Mouse (Mus musculus) ES-E14 (cell line): ENCODE data around the gene Extl1. TPM values are rescaled to one million over a fixed set of nuclear protein-coding genes. Genes with fewer than 3 reads are reported as not detected.

ENCODE experiments used
- DNase-seq: peaks from one replicate; pipeline ENCODE4 v3.0.0-alpha.2; 2013; ENCODE audit warnings: low read depth, low spot score
- H3K27ac ChIP-seq: 2 replicates; pipeline ENCODE4 v1.5.1; 2012; ENCODE audit warnings: low read depth, mild to moderate bottlenecking, low read length, moderate library complexity, mixed read lengths; ENCODE audit not compliant: poor library complexity, insufficient read depth, severe bottlenecking
- H3K36me3 ChIP-seq: 2 replicates; pipeline ENCODE4 v1.6.1; 2012; ENCODE audit warnings: mild to moderate bottlenecking, low read length, moderate library complexity, mixed read lengths; ENCODE audit not compliant: control insufficient read depth, poor library complexity, insufficient read depth, severe bottlenecking
- H3K4me1 ChIP-seq, 2 experiments: fragments of 150-350 bp in 1 of 2; sonication (generic) in 1 of 2; 2 replicates each; pipeline ENCODE4 v1.6.1; 2012; ENCODE audit warnings: low read length in 2 of 2, mild to moderate bottlenecking in 1 of 2, mixed read lengths in 1 of 2; ENCODE audit not compliant: control insufficient read depth in 2 of 2, insufficient read depth in 2 of 2, poor library complexity in 1 of 2
- H3K4me3 ChIP-seq, 2 experiments: fragments of 150-350 bp in 1 of 2; sonication (generic) in 1 of 2; 2 replicates each; pipeline ENCODE4 v1.5.1; 2012; ENCODE audit warnings: low read length in 2 of 2, low read depth in 1 of 2, mild to moderate bottlenecking in 1 of 2, mixed read lengths in 1 of 2; ENCODE audit not compliant: insufficient read depth in 1 of 2, poor library complexity in 1 of 2, severe bottlenecking in 1 of 2
- H3K9ac ChIP-seq: 2 replicates; pipeline ENCODE4 v1.6.1; 2012; ENCODE audit warnings: low read depth, mild to moderate bottlenecking, low read length, mixed read lengths; ENCODE audit not compliant: poor library complexity, insufficient read depth, severe bottlenecking
- H3K9me3 ChIP-seq: fragments of 150-350 bp; sonication (generic); 2 replicates; pipeline ENCODE4 v1.6.1; 2012; ENCODE audit warnings: low read depth, mild to moderate bottlenecking, low read length; ENCODE audit not compliant: control insufficient read depth, insufficient read depth
- CHD2 ChIP-seq: IDR thresholded peaks from 2 replicates; pipeline ENCODE4 v1.6.1; 2014; ENCODE audit warnings: mild to moderate bottlenecking, low read depth, low read length, inconsistent platforms
- HCFC1 ChIP-seq: IDR thresholded peaks from 2 replicates; pipeline ENCODE4 v1.6.1; 2012; ENCODE audit warnings: low read length, inconsistent platforms, borderline replicate concordance; ENCODE audit not compliant: insufficient read depth
- MAFK ChIP-seq: IDR thresholded peaks from 2 replicates; pipeline ENCODE4 v1.6.1; 2014; ENCODE audit warnings: mild to moderate bottlenecking, low read depth, low read length, inconsistent platforms; ENCODE audit not compliant: insufficient read depth
- ZC3H11A ChIP-seq: IDR thresholded peaks from 2 replicates; pipeline ENCODE4 v1.6.1; 2012; ENCODE audit warnings: low read depth, mild to moderate bottlenecking, inconsistent platforms, low read length, borderline replicate concordance
- ZNF384 ChIP-seq: IDR thresholded peaks from 2 replicates; pipeline ENCODE4 v1.6.1; 2012; ENCODE audit warnings: low read depth, low read length, inconsistent platforms
- in situ Hi-C, 2 experiments: fragments of 600-800 bp; cut with MboI; formaldehyde crosslinking; loops; one replicate each; pipeline ENCODE4 v1.15.1; 2025; ENCODE audit warnings: low sequenced_read_pairs in 2 of 2, inconsistent platforms in 1 of 2; ENCODE audit not compliant: unreplicated experiment in 2 of 2
- total RNA-seq: library from RNA; depleted of rRNA; stranded (reverse); fragments of 300-350 nt; gene quantifications from 2 replicates; pipeline ENCODE4 v1.2.3, GENCODE M21; 2012

The Extl1 gene
- total RNA-seq, 1 experiment, result 4.2 TPM

DNA sequence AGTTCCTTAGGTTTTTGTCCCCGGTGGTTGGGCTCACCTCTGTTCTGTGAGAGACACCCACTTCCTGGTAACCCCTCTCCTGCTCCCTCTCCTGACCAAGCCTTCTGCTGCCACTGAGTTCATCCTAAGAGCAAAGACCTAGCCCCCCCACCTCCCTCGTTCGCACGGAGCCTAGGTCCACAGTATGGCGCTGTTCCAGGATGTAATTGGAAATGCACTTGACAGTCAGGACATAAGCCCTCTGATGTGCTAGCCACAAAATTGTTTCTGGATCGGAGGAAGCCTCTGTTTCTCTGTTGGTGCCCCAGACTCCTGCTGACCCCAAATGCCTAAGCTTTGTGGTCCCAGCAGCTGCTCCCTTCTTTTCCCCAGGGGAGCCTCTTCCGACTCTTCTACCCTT is 20.1 kb upstream of the Extl1 start:
- in situ Hi-C loops, result no loop called here

DNA sequence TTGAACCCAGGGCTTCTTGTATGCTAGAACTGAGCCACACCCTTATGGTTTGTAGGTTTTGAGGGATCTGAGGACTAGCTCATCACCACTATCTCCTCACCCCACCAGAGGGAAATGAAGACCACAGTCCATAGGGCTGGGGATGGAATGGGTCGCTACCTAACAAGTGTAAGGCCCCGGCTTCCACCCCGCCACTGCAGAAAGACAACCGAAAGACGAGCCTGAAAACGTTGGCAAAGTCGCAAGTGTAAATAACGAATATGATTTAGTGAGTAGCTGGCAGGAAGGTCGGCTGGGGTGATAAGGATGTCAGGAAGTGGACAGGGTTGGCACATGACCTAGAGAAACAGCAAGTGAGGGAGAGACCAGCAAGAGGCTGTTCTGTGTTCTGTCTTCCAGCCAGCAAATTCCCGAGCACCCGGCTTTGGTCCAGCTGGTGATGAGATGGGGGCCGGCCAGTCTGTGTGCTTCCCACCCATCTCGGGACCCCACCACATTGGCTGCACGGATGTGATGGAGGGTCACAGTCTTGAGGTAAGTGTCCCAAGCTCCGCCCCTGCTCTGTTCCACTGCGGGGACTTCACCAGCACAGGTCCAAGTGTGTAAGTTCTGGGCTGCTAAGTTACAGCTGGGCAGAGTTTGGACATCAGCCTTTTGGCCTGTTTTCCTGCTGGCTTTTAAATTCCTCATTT is 19.1 kb upstream of the Extl1 start:
- Histone ChIP-seq H3K4me1 (peaks cover 0 to 12% of the 10 kb centered on the region in 2 experiments; a peak in 2 of 4 replicates), H3K9me3 (no peaks in the 10 kb centered on the region), H3K9ac (peak overlapping the region; percentile 31), H3K27ac (no peak overlapping the region), H3K4me3 (no peak overlapping the region), H3K36me3 (no peaks in the 10 kb centered on the region)
- no peak for DNase-seq
- in situ Hi-C loops, result no loop called here
- TF ChIP-seq ZNF384, result no peak
- TF ChIP-seq CHD2, result no peak
- no peak for TF ChIP-seq ZC3H11A
- no peak for TF ChIP-seq MAFK
- TF ChIP-seq HCFC1, result no peak

More for the DNA sequence above, 20.1 kb upstream of the Extl1 start:
- Histone ChIP-seq H3K36me3 (no peaks in the 10 kb centered on the region), H3K4me1 (peaks cover 0 to 12% of the 10 kb centered on the region in 2 experiments; a peak in 2 of 4 replicates), H3K27ac (no peak overlapping the region), H3K4me3 (no peak overlapping the region), H3K9ac (no peak overlapping the region), H3K9me3 (no peaks in the 10 kb centered on the region)
- no peak for TF ChIP-seq MAFK
- no peak for TF ChIP-seq ZC3H11A
- no peak for TF ChIP-seq HCFC1
- no peak for TF ChIP-seq CHD2
- no peak for TF ChIP-seq ZNF384
- DNase-seq, result no peak

DNA sequence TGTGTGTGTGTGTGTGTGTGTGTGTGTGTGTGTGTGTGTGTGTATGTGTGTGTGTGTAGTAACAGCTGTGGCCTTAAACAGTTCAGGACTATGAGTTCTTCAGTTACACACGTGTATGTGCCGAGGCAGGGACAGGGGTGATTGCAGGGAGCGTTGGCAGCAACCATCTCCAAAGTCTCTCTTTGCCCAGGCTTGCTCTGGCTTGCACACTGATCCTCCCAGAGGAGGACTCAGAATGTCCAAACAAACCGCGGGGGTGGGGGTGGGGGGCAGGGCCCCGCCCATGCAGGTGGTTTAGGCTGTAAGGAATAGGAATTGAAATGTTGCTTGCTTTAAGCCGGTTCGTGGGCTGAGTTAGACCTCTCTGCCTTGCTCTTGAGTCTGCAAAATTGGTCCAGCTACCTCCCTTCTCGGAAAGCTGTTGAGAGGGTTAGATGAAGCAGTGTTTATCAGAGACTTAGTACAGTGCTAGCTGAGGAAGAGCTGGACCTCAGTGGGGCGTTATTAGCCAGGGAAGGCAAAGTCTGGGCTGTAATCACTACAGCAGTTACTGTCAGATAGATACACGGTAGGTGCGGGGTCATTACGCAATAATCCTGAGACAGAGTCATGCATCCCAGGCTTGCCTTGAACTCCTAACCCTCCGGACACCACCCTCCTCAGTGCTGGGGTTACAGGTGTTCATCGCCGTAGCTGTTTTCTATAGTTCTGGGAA is 18.4 kb upstream of the Extl1 start:
- Histone ChIP-seq H3K9me3 (no peaks in the 10 kb centered on the region), H3K4me3 (peak overlapping the region; percentile 19 to 48), H3K4me1 (peaks cover 0 to 12% of the 10 kb centered on the region in 2 experiments; a peak in 2 of 4 replicates), H3K9ac (peak overlapping the region; percentile 46; the same call in 1 of the 2 replicates), H3K27ac (peak overlapping the region; percentile 70; the same call in 1 of the 2 replicates), H3K36me3 (no peaks in the 10 kb centered on the region)
- in situ Hi-C loops, result no loop called here
- no peak for DNase-seq
- TF ChIP-seq MAFK, result no peak
- TF ChIP-seq ZC3H11A, result no peak
- TF ChIP-seq CHD2, result no peak
- no peak for TF ChIP-seq HCFC1
- TF ChIP-seq ZNF384, result no peak

DNA sequence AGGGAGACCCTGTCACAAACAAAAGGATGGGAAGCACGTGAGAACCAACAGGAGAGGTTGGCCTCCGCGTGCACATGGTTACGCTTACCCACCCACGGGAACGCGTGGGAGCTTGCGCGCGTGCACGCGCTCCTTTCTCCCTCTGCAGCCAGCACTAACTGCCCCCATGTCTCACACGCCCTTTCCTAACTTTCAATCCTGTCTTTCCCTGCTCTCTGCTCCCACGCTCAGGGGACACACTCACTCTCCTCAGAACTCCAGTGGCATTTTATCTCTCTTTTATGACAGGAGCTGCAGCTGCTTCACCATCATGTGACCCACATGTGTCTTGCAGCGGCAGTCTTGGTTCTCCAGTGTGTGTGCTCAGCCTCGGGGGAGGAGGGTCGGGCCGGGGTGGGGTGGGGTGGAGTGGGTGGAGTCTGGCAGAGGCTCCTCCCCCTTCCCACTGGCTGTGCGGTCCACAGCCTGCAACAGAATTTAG is 17.6 kb upstream of the Extl1 start:
- TF ChIP-seq HCFC1 (no peak), MAFK (no peak), ZNF384 (no peak), ZC3H11A (no peak), CHD2 (no peak)

More for the DNA sequence above, 17.6 kb upstream of the Extl1 start:
- in situ Hi-C loops, result no loop called here
- H3K4me1 ChIP-seq, result peaks cover 0 to 12% of the 10 kb centered on the region in 2 experiments; a peak in 2 of 4 replicates
- no peaks in the 10 kb centered on the region for H3K9me3 ChIP-seq
- no peaks in the 10 kb centered on the region for H3K36me3 ChIP-seq
- H3K9ac ChIP-seq, result peak overlapping the region; percentile 33
- no peak overlapping the region for H3K27ac ChIP-seq
- peak overlapping the region; percentile 60 to 75 for H3K4me3 ChIP-seq
- DNase-seq, result peak; percentile 55
